Mouse (Mus musculus): ENCODE results near the gene Coil.

DNA sequence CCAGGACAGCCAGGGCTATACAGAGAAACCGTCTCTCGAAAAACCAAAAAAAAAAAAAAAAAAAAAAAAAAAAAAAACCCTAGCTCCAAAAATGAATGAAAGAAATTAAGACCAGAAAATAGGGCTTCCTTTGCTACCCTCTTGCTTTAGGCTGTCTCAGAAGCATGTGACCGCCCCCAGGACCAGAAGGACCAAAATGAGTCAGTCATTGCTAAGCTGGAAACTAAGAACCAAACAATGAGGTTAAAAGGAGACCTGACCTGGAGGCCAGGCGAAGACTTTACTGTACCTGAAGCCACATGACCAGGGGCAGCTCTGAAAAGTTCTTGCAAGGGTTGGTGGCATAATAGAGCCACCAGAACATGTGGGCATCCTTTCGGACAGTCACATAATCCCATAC lies 17.9 kb upstream of the Coil start:
- no peak for TF ChIP-seq CTCF (IDR thresholded peaks at IDR 0.05; ENCODE audit: low read depth, low read length)
- TF ChIP-seq POLR2A (IDR thresholded peaks at IDR 0.05; ENCODE audit: borderline replicate concordance, low read depth, low read length), result no peak

All from bone marrow macrophage, adult 2 months (primary cell).